Comparison of ENCODE assay signal across 7 mouse cellular contexts in the genomic region with DNA sequence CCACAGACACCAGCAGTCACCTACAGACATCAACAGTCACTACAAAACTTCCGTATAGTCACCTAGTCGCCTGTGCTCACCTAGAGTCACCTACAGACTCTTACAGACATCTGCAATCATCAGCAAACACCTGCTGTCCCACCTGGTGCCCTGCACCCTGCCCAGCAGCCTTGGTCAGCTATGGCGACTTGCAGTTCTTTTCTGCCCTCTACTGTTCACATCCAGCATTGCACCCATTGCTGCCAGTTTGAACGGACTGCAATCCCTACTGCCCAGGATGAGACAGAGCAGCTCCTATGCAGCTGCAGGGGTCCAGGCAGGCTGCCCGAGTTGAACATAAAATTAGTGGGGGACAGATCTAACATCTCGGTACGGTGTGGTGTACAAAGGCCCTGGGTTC. TPM values are rescaled to one million over a fixed set of nuclear protein-coding genes. Genes with fewer than 3 reads are reported as not detected.
DNase-seq lines count a peak whose midpoint lies in the region; ATAC-seq and TF ChIP-seq lines count a peak whose summit lies in the region.

No protein-coding gene starts in this region.

- no peak overlapping the region for H3K27ac ChIP-seq in hindbrain, postnatal 0 days

- TF ChIP-seq CTCF in hindbrain, postnatal 0 days (IDR thresholded peaks at IDR 0.05; ENCODE audit: low read depth): peak; percentile 99

- H3K4me2 ChIP-seq in hindbrain, postnatal 0 days (ENCODE audit: low read depth, low read length): no peak overlapping the region

- peak; percentile 78 for ATAC-seq in hindbrain, postnatal 0 days
- peak; percentile 85 for ATAC-seq in megakaryocyte-erythroid progenitor cell, adult 5-6 weeks (replicated peaks; ENCODE audit: low FRiP score, low TSS enrichment, poor library complexity, severe bottlenecking)

- 4% methylated on average over 7 of the region's 7 CpGs for WGBS in hindbrain, postnatal 0 days

- peaks cover 37% of the 10 kb centered on the region for H3K27me3 ChIP-seq in hindbrain, postnatal 0 days (ENCODE audit: insufficient read depth, low read length)

- no peaks in the 10 kb centered on the region for H3K4me1 ChIP-seq in hindbrain, postnatal 0 days (ENCODE audit: insufficient read depth, low read length)

- H3K9me3 ChIP-seq in hindbrain, postnatal 0 days (ENCODE audit: low read length): no peaks in the 10 kb centered on the region

- no peak overlapping the region for H3K9ac ChIP-seq in hindbrain, postnatal 0 days (replicated peaks; ENCODE audit: low read length)

- no peaks in the 10 kb centered on the region for H3K36me3 ChIP-seq in hindbrain, postnatal 0 days (ENCODE audit: insufficient read depth, low read length)

- no peak overlapping the region for H3K4me3 ChIP-seq in hindbrain, postnatal 0 days (ENCODE audit: low read length)

- DNase-seq in T-cell, adult 2 months (ENCODE audit: low spot score): peak; percentile 77
- DNase-seq in cerebellum, postnatal 10 days: peak; percentile 94 to 98
- DNase-seq in frontal cortex, postnatal 36 days (ENCODE audit: low spot score in 2 of 2): peak; percentile 80 to 87
- DNase-seq in hindbrain, postnatal 0 days (ENCODE audit: low spot score): peak; percentile 94
- DNase-seq in left cerebral cortex, adult 18-20 months (ENCODE audit: low spot score in 2 of 2): peak; percentile 80 to 92
- DNase-seq in right cerebral cortex, postnatal 4 days: peak; percentile 81

RNA-seq across cellular contexts. Expression of gene Nfic, which starts 5.3 kb away (rescaled TPM):
- total RNA-seq in hindbrain, postnatal 0 days (2014; rRNA removed): 17.2 and 26.5 TPM in 2 replicates
- 33.8 and 34.6 TPM in 2 replicates for polyA plus RNA-seq in hindbrain, postnatal 0 days (2015; fragmentation: Nextera tagmentation; extraction: Ambion mirVana)
- total RNA-seq in left cerebral cortex, adult 18-20 months (2021): 10 to 100 TPM; 84.7 to 91.7 TPM
- 10.6 and 15.9 TPM in 2 replicates for total RNA-seq in megakaryocyte-erythroid progenitor cell, adult 5-6 weeks (2014; fragmentation: Nextera tagmentation)
- 3.0 and 3.4 TPM in 2 replicates for total RNA-seq in megakaryocyte-erythroid progenitor cell, adult 5-6 weeks (2017)

RNA-seq across cellular contexts. Expression of gene Celf5, which starts 32.4 kb away (rescaled TPM):
- total RNA-seq in hindbrain, postnatal 0 days (2014; rRNA removed): 93.9 and 128 TPM in 2 replicates
- 40.1 and 43.2 TPM in 2 replicates for polyA plus RNA-seq in hindbrain, postnatal 0 days (2015; fragmentation: Nextera tagmentation; extraction: Ambion mirVana)
- total RNA-seq in left cerebral cortex, adult 18-20 months (2021): 100 to 1,000 TPM; 242 to 259 TPM
- 0.32 TPM in 1 of 2 replicates, not detected in the other for total RNA-seq in megakaryocyte-erythroid progenitor cell, adult 5-6 weeks (2014; fragmentation: Nextera tagmentation)
- total RNA-seq in megakaryocyte-erythroid progenitor cell, adult 5-6 weeks (2017): 0.38 TPM in 1 of 2 replicates, not detected in the other

RNA-seq across cellular contexts. Expression of gene Ncln, which starts 46.1 kb away (rescaled TPM):
- 124 and 170 TPM in 2 replicates for total RNA-seq in hindbrain, postnatal 0 days (2014; rRNA removed)
- polyA plus RNA-seq in hindbrain, postnatal 0 days (2015; fragmentation: Nextera tagmentation; extraction: Ambion mirVana): 66.3 and 66.5 TPM in 2 replicates
- 10 to 100 TPM; 68.1 to 85.1 TPM for total RNA-seq in left cerebral cortex, adult 18-20 months (2021)
- total RNA-seq in megakaryocyte-erythroid progenitor cell, adult 5-6 weeks (2014; fragmentation: Nextera tagmentation): 91.4 and 117 TPM in 2 replicates
- 42.4 and 71.2 TPM in 2 replicates for total RNA-seq in megakaryocyte-erythroid progenitor cell, adult 5-6 weeks (2017)

RNA-seq across cellular contexts. Expression of gene S1pr4, which starts 49.8 kb away (rescaled TPM):
- total RNA-seq in hindbrain, postnatal 0 days (2014; rRNA removed): 0.40 and 1.3 TPM in 2 replicates
- 0.38 and 0.40 TPM in 2 replicates for polyA plus RNA-seq in hindbrain, postnatal 0 days (2015; fragmentation: Nextera tagmentation; extraction: Ambion mirVana)
- total RNA-seq in left cerebral cortex, adult 18-20 months (2021): under 1 TPM; 0.58 to 0.82 TPM
- total RNA-seq in megakaryocyte-erythroid progenitor cell, adult 5-6 weeks (2014; fragmentation: Nextera tagmentation): 19.0 and 22.2 TPM in 2 replicates
- total RNA-seq in megakaryocyte-erythroid progenitor cell, adult 5-6 weeks (2017): 17.2 and 18.9 TPM in 2 replicates

RNA-seq across cellular contexts. Expression of gene Smim24, which starts 57.3 kb away (rescaled TPM):
- 2.9 and 3.7 TPM in 2 replicates for total RNA-seq in hindbrain, postnatal 0 days (2014; rRNA removed)
- polyA plus RNA-seq in hindbrain, postnatal 0 days (2015; fragmentation: Nextera tagmentation; extraction: Ambion mirVana): 1.4 and 1.7 TPM in 2 replicates
- total RNA-seq in left cerebral cortex, adult 18-20 months (2021): 1 to 10 TPM; 1.1 to 1.2 TPM
- 7.7 and 12.8 TPM in 2 replicates for total RNA-seq in megakaryocyte-erythroid progenitor cell, adult 5-6 weeks (2014; fragmentation: Nextera tagmentation)
- 7.4 and 7.5 TPM in 2 replicates for total RNA-seq in megakaryocyte-erythroid progenitor cell, adult 5-6 weeks (2017)

Comparison
In these comparisons a context has a peak if more than half of its experiments do, and no peak if none do; other contexts are left out.
1. RNA of gene Celf5, which starts 32.4 kb away (total RNA-seq): 242 to 259 TPM in left cerebral cortex, adult 18-20 months and 93.9 to 128 TPM in hindbrain, postnatal 0 days; 0.32 to 0.38 TPM in megakaryocyte-erythroid progenitor cell, adult 5-6 weeks; every median in the first group is over 10 times any median in the second.
2. Peak in every context shown above with its lines, with median percentiles within 50 percentile points of each other: DNase-seq.